Mouse (Mus musculus) hindbrain, embryonic 16.5 days (tissue): ENCODE data around the gene Muc1. TPM values are rescaled to one million over a fixed set of nuclear protein-coding genes. Genes with fewer than 3 reads are reported as not detected.
A peak's percentile ranks its signal among the peaks of the same experiment; 100 is the strongest.

Experiments used
- ATAC-seq: fragments of 200-750 bp; cut with Nextera tagmentation; 2 replicates; pipeline ENCODE4 v1.8.0; 2017; ENCODE audit warnings: moderate TSS enrichment, moderate library complexity
- H3K27ac ChIP-seq: fragments of 300-500 bp; sonication (generic); 2 replicates; pipeline ENCODE4 v1.5.1; 2014; ENCODE audit warnings: low read depth, mild to moderate bottlenecking, control low read depth, low read length, moderate library complexity
- H3K27me3 ChIP-seq: fragments of 300-500 bp; sonication (generic); replicated peaks from 2 replicates; pipeline ENCODE4 v1.6.1; 2014; ENCODE audit warnings: low read length; ENCODE audit not compliant: control insufficient read depth, insufficient read depth
- H3K36me3 ChIP-seq: fragments of 300-500 bp; sonication (generic); 2 replicates; pipeline ENCODE4 v1.6.1; 2014; ENCODE audit warnings: mild to moderate bottlenecking, low read length, moderate library complexity, mixed read lengths; ENCODE audit not compliant: control insufficient read depth, insufficient read depth
- H3K4me1 ChIP-seq: fragments of 300-500 bp; sonication (generic); 2 replicates; pipeline ENCODE4 v1.6.1; 2014; ENCODE audit warnings: low read depth, low read length; ENCODE audit not compliant: control insufficient read depth, insufficient read depth
- H3K4me2 ChIP-seq: fragments of 300-500 bp; sonication (generic); 2 replicates; pipeline ENCODE4 v1.6.1; 2014; ENCODE audit warnings: mild to moderate bottlenecking, low read length, control low read depth, moderate library complexity
- H3K4me3 ChIP-seq: fragments of 300-500 bp; sonication (generic); 2 replicates; pipeline ENCODE4 v1.5.1; 2014; ENCODE audit warnings: mild to moderate bottlenecking, low read length, control low read depth, moderate library complexity
- H3K9ac ChIP-seq: fragments of 300-500 bp; sonication (generic); 2 replicates; pipeline ENCODE4 v1.6.1; 2014; ENCODE audit warnings: low read depth, mild to moderate bottlenecking, control low read depth, low read length, moderate library complexity
- H3K9me3 ChIP-seq: fragments of 300-500 bp; sonication (generic); 2 replicates; pipeline ENCODE4 v1.6.1; 2014; ENCODE audit warnings: mild to moderate bottlenecking, low read length, moderate library complexity; ENCODE audit not compliant: control insufficient read depth
- WGBS: fragments of 180-500 bp; shearing (Covaris S2); extraction: QIAGEN DNeasy Blood & Tissue Kit; methylation state at CpG from one replicate; pipeline ENCODE4 v1.1.7; 2014; 5-methylcytosine and 5-hydroxymethylcytosine counted together
- polyA plus RNA-seq: library from polyadenylated mRNA; unstranded; fragments of >200 nt; fragmentation: Nextera tagmentation; extraction: Ambion mirVana; gene quantifications from 2 replicates; pipeline ENCODE4 v1.2.1, GENCODE M21; 2015

Muc1 gene
- polyA plus RNA-seq, 1 experiment from 2014 or later, result 0.90 TPM

- Histone ChIP-seq H3K9me3 (no peaks in the 10 kb centered on the region), H3K4me1 (peaks cover 33% of the 10 kb centered on the region), H3K4me2 (peak overlapping the region; percentile 92), H3K4me3 (peak overlapping the region; percentile 74; the same call in 1 of the 2 replicates), H3K27ac (no peak overlapping the region), H3K36me3 (peaks cover under 1% of the 10 kb centered on the region; the same call in 1 of the 2 replicates), H3K9ac (no peak overlapping the region), H3K27me3 (no peaks in the 10 kb centered on the region)
- ATAC-seq, result no peak
- WGBS, result 86% methylated on average over 4 of the region's 4 CpGs
Measured at GRCm38 (mm10) chr3:89247466-89247865, 18.6 kb downstream of the Muc1 start.

- no peak for ATAC-seq
- Histone ChIP-seq H3K4me2 (no peak overlapping the region), H3K36me3 (no peaks in the 10 kb centered on the region), H3K4me1 (peaks cover 18% of the 10 kb centered on the region), H3K9me3 (no peaks in the 10 kb centered on the region), H3K4me3 (no peak overlapping the region), H3K27ac (no peak overlapping the region), H3K9ac (no peak overlapping the region), H3K27me3 (no peaks in the 10 kb centered on the region)
- WGBS, result 26% methylated on average over 7 of the region's 7 CpGs
Measured at GRCm38 (mm10) chr3:89250435-89251040, 21.7 kb downstream of the Muc1 start.

- no peaks in the 10 kb centered on the region for H3K27me3 ChIP-seq
- 7% methylated on average over 17 of the region's 17 CpGs for WGBS
- peaks cover 16% of the 10 kb centered on the region for H3K4me1 ChIP-seq
- peak overlapping the region; percentile 29 for H3K4me2 ChIP-seq
- no peaks in the 10 kb centered on the region for H3K9me3 ChIP-seq
- 0 out of 2 replicates have a peak overlapping the region, but pooled peaks have one; percentile 15 for H3K27ac ChIP-seq
- peak overlapping the region; percentile 1; the same call in 1 of the 2 replicates for H3K9ac ChIP-seq
- H3K36me3 ChIP-seq, result no peaks in the 10 kb centered on the region
- H3K4me3 ChIP-seq, result 0 out of 2 replicates have a peak overlapping the region, but pooled peaks have one; percentile 2
- 0 out of 2 replicates have a peak, but pooled peaks have one; percentile 8 for ATAC-seq
Measured at GRCm38 (mm10) chr3:89251365-89251895, 22.6 kb downstream of the Muc1 start.

DNA sequence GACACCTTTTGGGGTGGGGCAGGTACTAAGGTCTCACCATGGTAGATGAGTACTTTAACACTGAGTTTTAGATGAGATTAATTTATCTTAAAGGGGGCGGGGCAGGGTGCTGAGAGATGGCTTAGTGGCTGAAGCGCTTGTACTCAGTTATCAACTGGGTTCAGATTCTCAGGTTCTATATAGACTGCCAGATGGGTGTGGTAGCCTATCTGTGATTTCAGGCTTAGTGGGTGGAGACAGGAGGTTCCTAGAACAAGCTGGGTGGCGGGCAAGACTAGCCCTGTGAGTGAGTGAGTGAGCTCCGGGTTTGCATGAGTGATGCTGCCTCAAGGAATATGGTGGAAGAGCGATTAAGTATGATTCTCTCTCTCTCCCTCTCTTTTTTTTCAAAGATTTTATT lies 26.1 kb downstream of the Muc1 start:
- 95% methylated on average over 5 of the region's 5 CpGs for WGBS
- Histone ChIP-seq H3K36me3 (no peaks in the 10 kb centered on the region), H3K4me1 (peaks cover 8% of the 10 kb centered on the region), H3K4me3 (no peak overlapping the region), H3K9ac (no peak overlapping the region), H3K4me2 (no peak overlapping the region), H3K27ac (no peak overlapping the region), H3K27me3 (no peaks in the 10 kb centered on the region), H3K9me3 (no peaks in the 10 kb centered on the region)
- no peak for ATAC-seq

DNA sequence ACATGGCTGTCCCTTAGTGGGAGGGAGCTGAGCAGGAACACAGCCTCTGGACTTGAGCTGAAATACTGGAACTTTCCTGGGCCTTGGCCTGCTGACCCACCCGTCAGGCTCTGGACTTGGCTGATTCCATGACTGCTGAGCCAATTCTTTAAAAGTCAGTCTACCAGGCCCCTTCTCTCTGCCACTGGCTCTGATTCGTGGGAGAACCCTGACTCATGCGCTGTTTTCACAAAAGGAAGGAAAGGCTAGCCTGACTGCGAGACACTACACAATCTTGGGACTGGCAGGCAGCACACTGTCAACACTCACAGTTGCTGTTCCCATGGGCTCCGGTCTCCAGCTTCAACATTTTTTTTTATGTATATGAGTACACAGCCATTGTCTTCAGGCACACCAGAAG lies 27.3 kb downstream of the Muc1 start:
- Histone ChIP-seq H3K36me3 (no peaks in the 10 kb centered on the region), H3K27me3 (no peaks in the 10 kb centered on the region), H3K9ac (no peak overlapping the region), H3K4me2 (no peak overlapping the region), H3K4me1 (peaks cover 5% of the 10 kb centered on the region), H3K27ac (no peak overlapping the region), H3K9me3 (no peaks in the 10 kb centered on the region), H3K4me3 (no peak overlapping the region)
- 77% methylated on average over 5 of the region's 5 CpGs for whole genome bisulfite sequencing
- ATAC-seq, result no peak

DNA sequence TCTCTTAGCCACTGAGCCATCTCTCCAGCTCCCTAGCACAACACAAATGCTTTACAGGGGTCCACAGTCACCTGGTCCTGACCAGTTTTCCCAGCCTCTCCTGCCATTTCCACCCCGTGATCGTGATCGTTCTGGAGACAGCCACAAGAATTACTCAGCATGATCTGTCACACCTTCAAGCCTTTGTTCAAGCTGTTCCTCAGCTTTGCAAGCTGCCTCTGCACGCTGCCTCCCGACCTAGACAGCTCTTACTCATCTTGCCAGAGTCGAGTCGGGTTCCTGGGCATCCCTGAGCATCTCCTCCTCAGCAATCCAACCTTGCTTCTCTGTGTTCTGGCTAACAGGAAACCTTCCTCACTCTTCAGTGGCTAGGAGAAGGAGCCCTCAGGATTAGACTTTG lies 30.2 kb downstream of the Muc1 start, which contains the start of gene Dpm3:
Gene Dpm3, plus strand, starts transcription at position 283 of the 400 bp plus-strand sequence.
- H3K27ac ChIP-seq, result no peak within 1 kb of the TSS
- no peaks in the 10 kb centered on the region for H3K9me3 ChIP-seq
- no peak within 1 kb of the TSS for H3K4me3 ChIP-seq
- 54% methylated on average over 7 of the region's 7 CpGs for WGBS
- H3K4me1 ChIP-seq, result no peaks in the 10 kb centered on the region
- no peaks in the 10 kb centered on the region for H3K27me3 ChIP-seq
- H3K9ac ChIP-seq, result no peak within 1 kb of the TSS
- no peaks in the 10 kb centered on the region for H3K36me3 ChIP-seq
- no peak for ATAC-seq
- no peak within 1 kb of the TSS for H3K4me2 ChIP-seq

DNA sequence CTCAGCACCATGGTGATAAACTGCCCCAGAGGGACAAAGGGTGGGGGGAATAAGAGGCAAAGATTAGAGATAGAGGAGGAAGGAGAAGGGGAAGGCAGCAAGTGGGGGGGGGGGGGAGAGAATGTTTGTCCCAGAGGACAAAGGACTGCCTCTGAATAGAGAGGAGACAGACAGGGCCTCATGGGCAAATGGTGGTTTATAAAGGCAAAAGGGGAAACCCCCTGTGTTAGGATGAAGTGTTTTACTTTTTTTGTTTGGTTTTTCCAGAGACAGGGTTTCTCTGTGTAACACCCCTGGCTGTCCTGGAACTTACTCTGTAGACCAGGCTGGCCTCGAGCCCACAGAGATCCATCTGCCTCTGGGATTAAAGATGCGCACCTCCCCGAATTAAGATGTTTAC lies 31.4 kb downstream of the Muc1 start:
- Histone ChIP-seq H3K27ac (no peak overlapping the region), H3K4me1 (no peaks in the 10 kb centered on the region), H3K4me2 (no peak overlapping the region), H3K36me3 (no peaks in the 10 kb centered on the region), H3K4me3 (no peak overlapping the region), H3K9me3 (no peaks in the 10 kb centered on the region), H3K9ac (no peak overlapping the region), H3K27me3 (no peaks in the 10 kb centered on the region)
- ATAC-seq, result no peak
- WGBS, result 71% methylated on average over 3 of the region's 3 CpGs

GRCm38 (mm10) chr3:89262417-89262816 lies 33.6 kb downstream of the Muc1 start:
- H3K4me1 ChIP-seq, result peaks cover 13% of the 10 kb centered on the region
- no peak overlapping the region for H3K4me3 ChIP-seq
- H3K9me3 ChIP-seq, result no peaks in the 10 kb centered on the region
- H3K4me2 ChIP-seq, result no peak overlapping the region
- no peak overlapping the region for H3K9ac ChIP-seq
- 76% methylated on average over 10 of the region's 10 CpGs for WGBS
- no peak for ATAC-seq
- no peaks in the 10 kb centered on the region for H3K27me3 ChIP-seq
- H3K36me3 ChIP-seq, result no peaks in the 10 kb centered on the region
- no peak overlapping the region for H3K27ac ChIP-seq

GRCm38 (mm10) chr3:89266439-89266893 lies 37.6 kb downstream of the Muc1 start:
- Histone ChIP-seq H3K27me3 (no peaks in the 10 kb centered on the region), H3K4me3 (peak overlapping the region; percentile 75), H3K4me2 (peak overlapping the region; percentile 98), H3K36me3 (0 out of 2 replicates have a peak, but pooled peaks cover 3% of the 10 kb centered on the region), H3K27ac (peak overlapping the region; percentile 74), H3K9me3 (no peaks in the 10 kb centered on the region), H3K4me1 (peaks cover 37% of the 10 kb centered on the region), H3K9ac (peak overlapping the region; percentile 83)
- ATAC-seq, result peak; percentile 88
- under 1% methylated on average over 20 of the region's 20 CpGs for WGBS
